Mouse (Mus musculus) embryonic facial prominence, embryonic 14.5 days (tissue): ENCODE results near the gene Pear1. TPM values are rescaled to one million over a fixed set of nuclear protein-coding genes. Genes with fewer than 3 reads are reported as not detected.
A peak's percentile ranks its signal among the peaks of the same experiment; 100 is the strongest.

Experiments
- ATAC-seq: fragments of 200-750 bp; cut with Nextera tagmentation; 2 replicates; pipeline ENCODE4 v1.8.0; 2017; ENCODE audit warnings: low read depth, moderate number of reproducible peaks, moderate TSS enrichment
- DNase-seq: peaks from one replicate; pipeline ENCODE4 v3.0.0-alpha.2; 2015; ENCODE audit warnings: low spot score
- H3K27ac ChIP-seq: fragments of 300-500 bp; sonication (generic); replicated peaks from 2 replicates; pipeline ENCODE4 v1.5.1; 2014; ENCODE audit warnings: low read depth, mild to moderate bottlenecking, low read length, moderate library complexity
- H3K27me3 ChIP-seq: fragments of 300-500 bp; sonication (generic); replicated peaks from 2 replicates; pipeline ENCODE4 v1.6.1; 2014; ENCODE audit warnings: low read length; ENCODE audit not compliant: control insufficient read depth, insufficient read depth
- H3K36me3 ChIP-seq: fragments of 300-500 bp; sonication (generic); 2 replicates; pipeline ENCODE4 v1.6.1; 2014; ENCODE audit warnings: low read length, mixed read lengths; ENCODE audit not compliant: control insufficient read depth, insufficient read depth
- H3K4me1 ChIP-seq: fragments of 300-500 bp; sonication (generic); 2 replicates; pipeline ENCODE4 v1.6.1; 2014; ENCODE audit warnings: antibody characterized with exemption, low read length; ENCODE audit not compliant: control insufficient read depth, insufficient read depth
- H3K4me2 ChIP-seq: fragments of 300-500 bp; sonication (generic); 2 replicates; pipeline ENCODE4 v1.6.1; 2014; ENCODE audit warnings: low read depth, mild to moderate bottlenecking, low read length, moderate library complexity, mixed read lengths
- H3K4me3 ChIP-seq: fragments of 300-500 bp; sonication (generic); 2 replicates; pipeline ENCODE4 v1.5.1; 2014; ENCODE audit warnings: low read depth, mild to moderate bottlenecking, low read length
- H3K9ac ChIP-seq: fragments of 300-500 bp; sonication (generic); 2 replicates; pipeline ENCODE4 v1.6.1; 2014; ENCODE audit warnings: low read depth, mild to moderate bottlenecking, low read length, moderate library complexity, mixed read lengths
- H3K9me3 ChIP-seq: fragments of 300-500 bp; sonication (generic); 2 replicates; pipeline ENCODE4 v1.6.1; 2016; ENCODE audit warnings: low read length; ENCODE audit not compliant: control insufficient read depth
- WGBS: fragments of 180-500 bp; shearing (Covaris S2); extraction: QIAGEN DNeasy Blood & Tissue Kit; methylation state at CpG from one replicate; pipeline ENCODE4 v1.1.7; 2014; 5-methylcytosine and 5-hydroxymethylcytosine counted together
- polyA plus RNA-seq: library from polyadenylated mRNA; unstranded; fragments of >200 nt; fragmentation: Nextera tagmentation; extraction: Ambion mirVana; gene quantifications from 2 replicates; pipeline ENCODE4 v1.2.1, GENCODE M21; 2014

The Pear1 gene
- polyA plus RNA-seq, 1 experiment from 2014 or later = 26.7 TPM

DNA sequence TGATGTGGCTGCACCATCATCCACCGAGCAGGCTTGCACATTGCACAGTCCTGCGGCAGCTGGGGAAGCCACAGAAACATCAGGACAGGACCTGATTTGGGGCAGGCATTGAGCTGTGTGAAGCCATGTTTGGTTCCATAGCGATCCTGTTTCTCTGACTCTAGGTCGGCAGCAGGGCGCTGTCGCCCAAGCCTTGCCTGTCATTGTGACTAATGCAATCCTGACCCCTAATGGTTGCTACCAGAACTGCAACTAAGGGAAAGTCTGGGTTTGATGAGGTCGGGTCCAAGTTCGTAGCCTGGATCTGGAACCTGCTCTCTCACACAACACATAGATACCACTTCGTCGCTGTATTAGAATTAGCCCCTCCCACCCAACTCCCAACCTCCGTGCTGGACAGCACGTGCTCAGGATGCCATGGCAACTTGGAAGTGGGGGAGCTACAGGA is 7.4 kb downstream of the Pear1 start:
- peak overlapping the region; percentile 25; the same call in 1 of the 2 replicates for H3K4me2 ChIP-seq
- peaks cover 4% of the 10 kb centered on the region; the same call in 1 of the 2 replicates for H3K27me3 ChIP-seq
- peak; percentile 87 for DNase-seq
- no peaks in the 10 kb centered on the region for H3K4me1 ChIP-seq
- H3K9ac ChIP-seq = 0 out of 2 replicates have a peak overlapping the region, but pooled peaks have one; percentile 30
- H3K4me3 ChIP-seq = no peak overlapping the region
- H3K9me3 ChIP-seq = no peaks in the 10 kb centered on the region
- 3% methylated on average over 12 of the region's 12 CpGs for WGBS
- H3K27ac ChIP-seq = no peak overlapping the region
- peak; percentile 82 for ATAC-seq
- H3K36me3 ChIP-seq = no peaks in the 10 kb centered on the region

DNA sequence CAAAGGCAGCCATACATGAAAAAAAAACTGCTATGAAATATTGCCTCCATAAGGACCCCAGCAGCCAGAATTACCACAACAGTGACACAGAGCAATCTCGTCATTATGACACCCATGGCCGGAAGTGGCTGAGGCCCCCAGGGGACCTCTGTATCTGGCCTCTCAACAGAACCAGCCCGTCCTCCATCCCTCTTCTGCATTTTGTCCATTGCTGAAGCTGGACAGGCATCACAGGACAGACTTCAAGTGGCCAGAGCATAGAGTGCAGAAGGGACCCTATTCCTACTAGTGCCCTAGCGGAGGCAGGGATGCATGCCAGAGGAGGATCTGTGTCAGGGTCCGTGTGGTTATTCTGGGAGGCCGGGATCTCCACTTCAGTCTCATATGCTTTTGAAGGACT is 7.9 kb downstream of the Pear1 start:
- WGBS = 53% methylated on average over 6 of the region's 6 CpGs
- Histone ChIP-seq H3K4me1 (no peaks in the 10 kb centered on the region), H3K4me2 (no peak overlapping the region), H3K9ac (no peak overlapping the region), H3K27ac (no peak overlapping the region), H3K27me3 (peaks cover 9% of the 10 kb centered on the region), H3K9me3 (no peaks in the 10 kb centered on the region), H3K4me3 (no peak overlapping the region), H3K36me3 (no peaks in the 10 kb centered on the region)
- DNase-seq (no peak), ATAC-seq (no peak)

DNA sequence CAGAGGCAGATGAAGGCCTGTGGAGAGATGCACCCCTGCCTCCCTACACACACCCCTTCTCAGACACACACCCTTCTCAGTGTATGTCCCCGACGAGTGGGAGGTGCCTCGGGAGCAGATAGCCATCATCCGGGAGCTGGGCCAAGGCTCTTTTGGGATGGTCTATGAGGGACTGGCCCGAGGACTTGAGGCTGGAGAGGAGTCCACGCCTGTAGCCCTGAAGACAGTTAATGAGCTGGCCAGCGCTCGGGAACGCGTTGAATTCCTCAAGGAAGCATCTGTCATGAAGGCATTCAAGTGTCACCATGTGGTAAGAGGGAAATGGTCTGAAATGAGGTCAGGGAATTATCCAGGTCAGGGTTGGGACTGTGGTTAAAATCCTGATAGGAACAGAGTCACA is 11.2 kb downstream of the Pear1 start:
- DNase-seq = no peak

DNA sequence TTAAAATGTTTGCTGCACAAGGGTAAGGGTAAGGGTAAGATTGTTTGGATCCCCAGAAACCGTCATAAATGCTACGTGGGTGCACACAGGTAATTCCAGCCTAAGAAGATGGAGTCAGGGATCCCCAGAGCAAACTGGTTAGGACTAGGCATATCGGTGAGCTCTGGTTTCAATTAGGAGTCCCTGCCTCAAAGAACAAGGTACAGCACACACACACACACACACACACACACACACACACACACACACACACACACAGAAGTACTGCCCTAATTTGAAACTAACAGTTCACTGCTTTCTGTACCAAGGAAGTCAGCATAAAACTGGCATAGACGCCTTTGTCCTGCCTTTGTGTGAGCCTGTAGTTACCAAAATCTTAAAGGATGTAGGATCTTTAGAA is 11.7 kb downstream of the Pear1 start:
- H3K36me3 ChIP-seq = no peaks in the 10 kb centered on the region
- no peak overlapping the region for H3K27ac ChIP-seq
- no peak for DNase-seq
- no peak for ATAC-seq
- no peaks in the 10 kb centered on the region for H3K9me3 ChIP-seq
- 36% methylated on average over 4 of the region's 4 CpGs for WGBS
- 0 out of 2 replicates have a peak, but pooled peaks cover 4% of the 10 kb centered on the region for H3K4me1 ChIP-seq
- no peak overlapping the region for H3K9ac ChIP-seq
- peaks cover 46% of the 10 kb centered on the region for H3K27me3 ChIP-seq
- no peak overlapping the region for H3K4me2 ChIP-seq
- H3K4me3 ChIP-seq = no peak overlapping the region

More for the DNA sequence above, 11.2 kb downstream of the Pear1 start:
- ATAC-seq = no peak
- no peak overlapping the region for H3K9ac ChIP-seq
- no peaks in the 10 kb centered on the region for H3K9me3 ChIP-seq
- no peak overlapping the region for H3K4me3 ChIP-seq
- H3K36me3 ChIP-seq = no peaks in the 10 kb centered on the region
- H3K4me1 ChIP-seq = 0 out of 2 replicates have a peak, but pooled peaks cover 4% of the 10 kb centered on the region
- H3K27me3 ChIP-seq = peaks cover 42% of the 10 kb centered on the region
- WGBS = 48% methylated on average over 10 of the region's 10 CpGs
- H3K27ac ChIP-seq = no peak overlapping the region
- no peak overlapping the region for H3K4me2 ChIP-seq

DNA sequence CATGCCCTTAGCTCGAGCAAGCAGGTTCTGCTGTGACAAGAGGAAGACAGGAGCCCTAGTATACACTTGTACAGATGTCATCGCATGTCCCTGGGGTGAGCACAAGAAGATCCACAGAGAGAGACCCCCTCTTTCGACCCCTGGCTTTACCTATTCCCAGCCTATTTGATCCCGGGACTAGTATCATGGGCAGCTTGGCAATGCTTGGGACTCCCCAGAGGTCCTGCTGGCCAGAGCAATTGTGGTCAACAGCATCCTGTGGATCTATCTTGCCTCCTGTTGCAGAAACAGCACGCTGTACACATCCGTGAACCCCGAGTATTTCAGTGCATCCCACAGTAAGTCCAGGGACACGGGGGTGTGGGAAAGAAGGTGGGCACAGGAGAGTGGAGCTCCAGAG is 12.8 kb downstream of the Pear1 start:
- ATAC-seq = no peak
- 83% methylated on average over 8 of the region's 8 CpGs for WGBS
- peaks cover 53% of the 10 kb centered on the region for H3K27me3 ChIP-seq

DNA sequence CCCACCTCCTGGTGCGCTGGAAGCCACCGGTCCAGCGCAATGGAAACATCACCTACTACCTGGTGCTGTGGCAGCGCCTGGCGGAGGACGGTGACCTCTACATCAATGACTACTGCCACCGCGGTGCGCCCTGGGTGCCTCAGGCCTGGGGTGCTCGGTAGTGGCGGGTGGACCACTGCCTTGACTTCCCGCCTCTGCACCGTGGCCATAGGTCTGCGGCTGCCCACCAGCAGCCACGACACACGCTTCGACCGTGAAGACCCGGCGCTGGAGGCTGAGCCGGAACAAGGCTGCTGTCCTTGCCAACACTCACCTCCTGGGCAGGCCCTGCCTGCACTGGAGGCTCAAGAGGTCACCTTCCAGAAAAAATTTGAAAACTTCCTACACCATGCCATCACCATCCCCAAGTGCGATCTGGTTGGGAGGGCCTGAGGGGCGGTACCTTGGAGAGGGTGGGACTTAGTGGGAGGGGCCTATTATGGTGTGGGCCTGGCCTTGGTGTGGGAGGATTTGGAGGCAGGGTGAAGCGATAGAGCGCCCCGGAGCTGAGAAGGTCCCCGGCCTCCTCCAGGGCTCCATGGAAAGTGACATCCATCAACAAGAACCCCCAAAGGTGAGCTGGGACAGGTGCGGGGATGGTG is 14.7 kb downstream of the Pear1 start:
- ATAC-seq = peak; percentile 53; the same call in 1 of the 2 replicates
- no peaks in the 10 kb centered on the region for H3K9me3 ChIP-seq
- peak overlapping the region; percentile 30 for H3K4me2 ChIP-seq
- peak overlapping the region; percentile 26 for H3K4me3 ChIP-seq
- 5% methylated on average over 28 of the region's 28 CpGs for WGBS
- 0 out of 2 replicates have a peak, but pooled peaks cover 4% of the 10 kb centered on the region for H3K4me1 ChIP-seq
- H3K27ac ChIP-seq = no peak overlapping the region
- no peaks in the 10 kb centered on the region for H3K36me3 ChIP-seq
- no peak for DNase-seq
- no peak overlapping the region for H3K9ac ChIP-seq
- peaks cover 56% of the 10 kb centered on the region for H3K27me3 ChIP-seq

More for the DNA sequence above, 12.8 kb downstream of the Pear1 start:
- Histone ChIP-seq H3K4me2 (no peak overlapping the region), H3K36me3 (no peaks in the 10 kb centered on the region), H3K4me1 (0 out of 2 replicates have a peak, but pooled peaks cover 4% of the 10 kb centered on the region), H3K9me3 (no peaks in the 10 kb centered on the region), H3K27ac (no peak overlapping the region), H3K9ac (no peak overlapping the region), H3K4me3 (no peak overlapping the region)
- DNase-seq = no peak

DNA sequence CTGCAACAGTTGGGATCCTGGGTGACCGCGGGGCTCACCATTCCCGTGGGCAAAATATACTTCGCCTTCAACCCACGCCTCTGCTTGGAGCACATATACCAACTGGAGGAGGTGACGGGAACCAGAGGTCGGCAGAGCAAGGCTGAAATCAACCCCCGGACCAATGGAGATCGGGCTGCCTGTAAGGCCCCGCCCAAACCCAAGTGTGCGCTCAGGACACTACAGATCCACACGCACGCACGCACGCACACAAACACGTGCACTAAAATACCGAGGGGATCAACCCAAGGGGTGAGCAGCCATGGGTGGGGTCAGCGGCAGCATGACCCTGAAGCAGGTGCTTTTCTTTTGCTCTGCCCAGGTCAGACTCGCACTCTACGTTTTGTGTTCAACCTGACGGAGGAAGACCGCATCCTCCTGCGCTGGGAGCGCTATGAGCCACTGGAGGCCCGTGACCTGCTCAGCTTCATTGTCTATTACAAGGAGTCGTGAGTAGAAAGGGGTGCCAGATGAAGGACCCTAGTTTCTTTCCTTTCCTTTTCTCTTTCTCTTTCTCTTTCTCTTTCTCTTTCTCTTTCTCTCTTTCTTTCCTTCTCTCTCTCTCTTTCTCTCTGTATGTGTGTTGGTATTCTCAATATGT is 19.9 kb downstream of the Pear1 start:
- Histone ChIP-seq H3K4me3 (0 out of 2 replicates have a peak overlapping the region, but pooled peaks have one; percentile 17), H3K36me3 (no peaks in the 10 kb centered on the region), H3K27ac (no peak overlapping the region), H3K4me2 (peak overlapping the region; percentile 44), H3K27me3 (peaks cover 66% of the 10 kb centered on the region), H3K9ac (no peak overlapping the region), H3K9me3 (no peaks in the 10 kb centered on the region), H3K4me1 (0 out of 2 replicates have a peak, but pooled peaks cover 4% of the 10 kb centered on the region)
- DNase-seq = no peak
- ATAC-seq = no peak
- 6% methylated on average over 26 of the region's 26 CpGs for WGBS

DNA sequence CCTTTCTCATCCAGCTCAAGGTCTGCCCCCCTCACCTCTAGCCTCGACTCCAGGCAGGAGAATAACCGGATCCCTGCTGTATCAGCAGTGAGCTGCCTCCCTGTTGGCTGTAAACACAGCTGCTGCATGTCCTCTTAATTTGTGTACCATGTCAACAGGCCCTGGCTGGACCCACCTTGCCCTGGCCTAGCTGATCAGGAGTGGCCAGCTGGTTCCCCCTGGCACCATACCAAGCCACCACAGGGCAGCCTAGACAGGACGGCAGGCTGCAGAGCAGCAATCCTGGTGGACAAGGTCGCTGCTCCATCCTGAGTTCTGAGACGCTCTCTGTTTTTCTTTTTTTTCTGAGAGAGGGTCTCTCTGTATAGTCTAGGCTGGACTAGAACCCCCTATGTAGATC is 22.4 kb downstream of the Pear1 start:
- no peak overlapping the region for H3K4me2 ChIP-seq
- no peak overlapping the region for H3K4me3 ChIP-seq
- H3K4me1 ChIP-seq = peaks cover 21% of the 10 kb centered on the region
- H3K9me3 ChIP-seq = no peaks in the 10 kb centered on the region
- no peak overlapping the region for H3K9ac ChIP-seq
- H3K36me3 ChIP-seq = no peaks in the 10 kb centered on the region
- ATAC-seq = no peak
- DNase-seq = no peak
- H3K27ac ChIP-seq = no peak overlapping the region
- H3K27me3 ChIP-seq = peaks cover 65% of the 10 kb centered on the region
- WGBS = 68% methylated on average over 4 of the region's 5 CpGs
